Mouse (Mus musculus) adrenal gland, postnatal 36 days (tissue): ENCODE measurements around the gene Gm20814. TPM values are rescaled to one million over a fixed set of nuclear protein-coding genes. Genes with fewer than 3 reads are reported as not detected.
"Not testable (repeated sequence)": the region's sequence is repeated elsewhere in the genome, so short reads cannot be mapped to it uniquely, and the experiment has no call there.

Experiments used
- DNase-seq, 2 experiments: peaks; one replicate each; pipeline ENCODE4 v3.0.0; 2021; ENCODE audit warnings: mixed read lengths in 1 of 2
- long read RNA-seq, 2 experiments: library from polyadenylated mRNA; stranded (forward); transcript quantifications; one replicate each; pipeline ENCODE4 v2.0.0; 2021; ENCODE audit warnings: borderline sequencing depth in 2 of 2
- total RNA-seq, 2 experiments: library from RNA; stranded (reverse); gene quantifications; 2 replicates each; pipeline ENCODE4 v1.2.3; 2021

The Gm20814 gene
- not detected for total RNA-seq
- long read RNA-seq, experiment 1 = 0 reads
- long read RNA-seq, experiment 2 = 0 reads

DNA sequence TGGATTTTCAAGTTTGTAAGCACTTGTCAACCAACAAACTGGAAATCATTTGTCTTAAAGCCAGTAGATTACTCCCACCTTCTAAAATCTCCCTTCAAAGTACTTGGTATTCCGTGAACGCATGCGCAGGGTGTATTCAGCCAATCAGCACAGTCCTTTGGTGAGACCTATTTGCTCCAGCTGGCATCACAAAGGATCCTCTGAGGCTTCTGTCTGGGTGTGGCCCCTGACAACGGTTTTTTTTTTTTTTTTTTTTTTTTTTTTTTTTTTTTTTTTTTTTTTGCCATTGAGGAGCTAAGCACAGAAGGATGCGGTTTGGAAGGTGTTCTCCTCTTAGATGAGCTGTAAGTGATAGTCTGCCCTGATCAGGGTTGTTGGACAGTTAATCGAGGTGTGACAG, at the start of gene Gm20814:
Gene Gm20814 (plus strand): TSS at position 301 of the 400 bp plus-strand sequence.
- DNase-seq = not testable (repeated sequence)
